Mouse (Mus musculus): ENCODE measurements around the gene Tcea3.

Tcea3 gene

GRCm38 (mm10) chr4:136239111-136239510, 8.4 kb upstream of the Tcea3 start:
- DNase-seq (ENCODE audit: low spot score in 2 of 2) = no peak

GRCm38 (mm10) chr4:136239622-136240021, 7.9 kb upstream of the Tcea3 start:
- peak; percentile 77 to 86 for DNase-seq (ENCODE audit: low spot score in 2 of 2)

- no peak for DNase-seq (ENCODE audit: low spot score in 2 of 2)
Observed at GRCm38 (mm10) chr4:136240123-136240522, 7.4 kb upstream of the Tcea3 start.

- DNase-seq (ENCODE audit: low spot score in 2 of 2) = no peak
Observed at GRCm38 (mm10) chr4:136240955-136241354, 6.6 kb upstream of the Tcea3 start.

- DNase-seq (ENCODE audit: low spot score in 2 of 2) = no peak
Observed at GRCm38 (mm10) chr4:136242065-136242703, 5.3 kb upstream of the Tcea3 start.

- DNase-seq (ENCODE audit: low spot score in 2 of 2) = no peak
Observed at GRCm38 (mm10) chr4:136242728-136243127, 4.8 kb upstream of the Tcea3 start.

- no peak for DNase-seq (ENCODE audit: low spot score in 2 of 2)
Observed at GRCm38 (mm10) chr4:136244208-136244607, 3.3 kb upstream of the Tcea3 start.

- DNase-seq (ENCODE audit: low spot score in 2 of 2) = no peak
Observed at GRCm38 (mm10) chr4:136245681-136246080, 1.8 kb upstream of the Tcea3 start.

- DNase-seq (ENCODE audit: low spot score in 2 of 2) = no peak
Observed at GRCm38 (mm10) chr4:136246568-136246969, 960 bp upstream of the Tcea3 start.

- DNase-seq (ENCODE audit: low spot score in 2 of 2) = no peak
Observed at GRCm38 (mm10) chr4:136247386-136247728, 172 bp upstream of the Tcea3 start.

GRCm38 (mm10) chr4:136248464-136249331, 1.2 kb downstream of the Tcea3 start:
- no peak for DNase-seq (ENCODE audit: low spot score in 2 of 2)

GRCm38 (mm10) chr4:136249332-136249647, 1.8 kb downstream of the Tcea3 start:
- no peak for DNase-seq (ENCODE audit: low spot score in 2 of 2)

GRCm38 (mm10) chr4:136249780-136250179, 2.3 kb downstream of the Tcea3 start:
- DNase-seq (ENCODE audit: low spot score in 2 of 2) = peak; percentile 75 to 82

GRCm38 (mm10) chr4:136255919-136256318, 8.4 kb downstream of the Tcea3 start:
- no peak for DNase-seq (ENCODE audit: low spot score in 2 of 2)

- no peak for DNase-seq (ENCODE audit: low spot score in 2 of 2)
Observed at GRCm38 (mm10) chr4:136256696-136257095, 9.2 kb downstream of the Tcea3 start.

GRCm38 (mm10) chr4:136259916-136260315, 12.4 kb downstream of the Tcea3 start:
- no peak for DNase-seq (ENCODE audit: low spot score in 2 of 2)

GRCm38 (mm10) chr4:136260491-136261180, 13.1 kb downstream of the Tcea3 start:
- DNase-seq (ENCODE audit: low spot score in 2 of 2) = peak; percentile 61 to 76

GRCm38 (mm10) chr4:136261912-136262311, 14.4 kb downstream of the Tcea3 start:
- DNase-seq (ENCODE audit: low spot score in 2 of 2) = no peak

- no peak for DNase-seq (ENCODE audit: low spot score in 2 of 2)
Observed at GRCm38 (mm10) chr4:136263555-136263954, 16.0 kb downstream of the Tcea3 start.

- DNase-seq (ENCODE audit: low spot score in 2 of 2) = no peak
Observed at GRCm38 (mm10) chr4:136266716-136267343, 19.3 kb downstream of the Tcea3 start.

- DNase-seq (ENCODE audit: low spot score in 2 of 2) = no peak
Observed at GRCm38 (mm10) chr4:136268912-136269311, 21.4 kb downstream of the Tcea3 start.

GRCm38 (mm10) chr4:136270648-136271047, 23.1 kb downstream of the Tcea3 start:
- DNase-seq (ENCODE audit: low spot score in 2 of 2) = no peak

Measured in urinary bladder, postnatal 36 days (tissue).